Mouse (Mus musculus): ENCODE data around the gene Cyp2c29. TPM values are rescaled to one million over a fixed set of nuclear protein-coding genes. Genes with fewer than 3 reads are reported as not detected.
"Not testable (repeated sequence)": the region's sequence is repeated elsewhere in the genome, so short reads cannot be mapped to it uniquely, and the experiment has no call there.

Cyp2c29 gene
- polyA plus RNA-seq (2016; fragmentation: Nextera tagmentation; extraction: Ambion mirVana): not detected in 2 replicates

- not testable (repeated sequence) for ATAC-seq (ENCODE audit: insufficient number of reproducible peaks, low FRiP score); H3K27ac ChIP-seq (ENCODE audit: poor library complexity, severe bottlenecking); H3K27me3 ChIP-seq (replicated peaks); H3K4me3 ChIP-seq; H3K9me3 ChIP-seq (replicated peaks); H3K36me3 ChIP-seq; H3K4me1 ChIP-seq (replicated peaks); H3K9ac ChIP-seq; H3K4me2 ChIP-seq
- WGBS: no CpG with 5 or more reads among the region's 1 CpGs
These were observed at the start of gene Cyp2c29 for GRCm38 (mm10) chr19:39269105-39269504. Gene Cyp2c29 (plus strand): TSS chr19:39269405.

- WGBS: 63% methylated on average over 2 of the region's 2 CpGs
- not testable (repeated sequence) for H3K4me1 ChIP-seq (replicated peaks); ATAC-seq (ENCODE audit: insufficient number of reproducible peaks, low FRiP score); H3K36me3 ChIP-seq; H3K27ac ChIP-seq (ENCODE audit: poor library complexity, severe bottlenecking); H3K9me3 ChIP-seq (replicated peaks); H3K4me3 ChIP-seq; H3K9ac ChIP-seq; H3K27me3 ChIP-seq (replicated peaks); H3K4me2 ChIP-seq
These were observed 2.2 kb upstream of the Cyp2c29 start for GRCm38 (mm10) chr19:39267036-39267435.

GRCm38 (mm10) chr19:39282801-39283200, 13.6 kb downstream of the Cyp2c29 start:
- H3K4me3 ChIP-seq: no peak overlapping the region
- no peaks in the 10 kb centered on the region for H3K27me3 ChIP-seq (replicated peaks)
- no peak for ATAC-seq (ENCODE audit: insufficient number of reproducible peaks, low FRiP score)
- H3K4me2 ChIP-seq: no peak overlapping the region
- H3K9me3 ChIP-seq (replicated peaks): peaks cover 6% of the 10 kb centered on the region; the same call in 1 of the 2 replicates
- no peaks in the 10 kb centered on the region for H3K36me3 ChIP-seq
- no peak overlapping the region for H3K9ac ChIP-seq
- H3K27ac ChIP-seq (ENCODE audit: poor library complexity, severe bottlenecking): no peak overlapping the region
- no peaks in the 10 kb centered on the region for H3K4me1 ChIP-seq (replicated peaks)

- no peak overlapping the region for H3K27ac ChIP-seq (ENCODE audit: poor library complexity, severe bottlenecking)
- no peaks in the 10 kb centered on the region for H3K27me3 ChIP-seq (replicated peaks)
- H3K4me1 ChIP-seq (replicated peaks): no peaks in the 10 kb centered on the region
- no peaks in the 10 kb centered on the region for H3K36me3 ChIP-seq
- peaks cover 6% of the 10 kb centered on the region; the same call in 1 of the 2 replicates for H3K9me3 ChIP-seq (replicated peaks)
- no peak overlapping the region for H3K9ac ChIP-seq
- H3K4me2 ChIP-seq: no peak overlapping the region
- no peak overlapping the region for H3K4me3 ChIP-seq
- ATAC-seq (ENCODE audit: insufficient number of reproducible peaks, low FRiP score): no peak
These were observed 16.4 kb downstream of the Cyp2c29 start for GRCm38 (mm10) chr19:39285637-39286036.

- H3K36me3 ChIP-seq: no peaks in the 10 kb centered on the region
- WGBS: 68% methylated on average over 4 of the region's 4 CpGs
- no peak overlapping the region for H3K4me2 ChIP-seq
- H3K9me3 ChIP-seq (replicated peaks): peaks cover 6% of the 10 kb centered on the region; the same call in 1 of the 2 replicates
- no peaks in the 10 kb centered on the region for H3K27me3 ChIP-seq (replicated peaks)
- ATAC-seq (ENCODE audit: insufficient number of reproducible peaks, low FRiP score): no peak
- H3K27ac ChIP-seq (ENCODE audit: poor library complexity, severe bottlenecking): no peak overlapping the region
- no peak overlapping the region for H3K9ac ChIP-seq
- no peaks in the 10 kb centered on the region for H3K4me1 ChIP-seq (replicated peaks)
- no peak overlapping the region for H3K4me3 ChIP-seq
These were observed 17.6 kb downstream of the Cyp2c29 start for GRCm38 (mm10) chr19:39286825-39287224.

- Histone ChIP-seq H3K27me3 (replicated peaks) (no peaks in the 10 kb centered on the region), H3K4me3 (no peak overlapping the region), H3K4me1 (replicated peaks) (no peaks in the 10 kb centered on the region), H3K4me2 (no peak overlapping the region), H3K9ac (no peak overlapping the region), H3K9me3 (replicated peaks) (peaks cover 7% of the 10 kb centered on the region; the same call in 1 of the 2 replicates), H3K36me3 (no peaks in the 10 kb centered on the region), H3K27ac (ENCODE audit: poor library complexity, severe bottlenecking) (no peak overlapping the region)
- 61% methylated on average over 3 of the region's 3 CpGs for WGBS
- no peak for ATAC-seq (ENCODE audit: insufficient number of reproducible peaks, low FRiP score)
These were observed 19.8 kb downstream of the Cyp2c29 start for GRCm38 (mm10) chr19:39288978-39289377.

Other genes with a start within 250 kb of the Cyp2c29 start
- not detected in 2 replicates for gene Cyp2c65, start 208.4 kb upstream of the Cyp2c29 start, polyA plus RNA-seq (2016; fragmentation: Nextera tagmentation; extraction: Ambion mirVana)
- not detected in 2 replicates for gene Cyp2c66, start 155.5 kb upstream of the Cyp2c29 start, polyA plus RNA-seq (2016; fragmentation: Nextera tagmentation; extraction: Ambion mirVana)
- not detected in 2 replicates for gene Cyp2c38, start 193.7 kb downstream of the Cyp2c29 start, polyA plus RNA-seq (2016; fragmentation: Nextera tagmentation; extraction: Ambion mirVana)
- not detected in 2 replicates for gene Cyp2c39, start 241.5 kb downstream of the Cyp2c29 start, polyA plus RNA-seq (2016; fragmentation: Nextera tagmentation; extraction: Ambion mirVana)

All from heart, embryonic 12.5 days (tissue).